Mouse (Mus musculus) C2C12 (cell line): ENCODE measurements around the gene Ccdc57.

Source experiments
- CEBPB ChIP-seq: IDR thresholded peaks from one replicate; pipeline ENCODE4 v1.6.1; 2011; ENCODE audit warnings: low read depth, mild to moderate bottlenecking, control low read depth, moderate library complexity
- CTCF ChIP-seq: IDR thresholded peaks from one replicate; pipeline ENCODE4 v1.5.1; 2011; ENCODE audit not compliant: control insufficient read depth, insufficient read depth, insufficient read length

- no peak for TF ChIP-seq CEBPB
- TF ChIP-seq CTCF, result no peak
Measured at GRCm38 (mm10) chr11:120828416-120828815, 104.3 kb downstream of the Ccdc57 start.
